Mouse (Mus musculus) 3134 (cell line): Measurements from ENCODE around the gene Zfp346.
A peak's percentile ranks its signal among the peaks of the same experiment; 100 is the strongest.

Experiments
- DNase-seq: peaks from one replicate; pipeline ENCODE4 v3.0.0-alpha.2; 2011; ENCODE audit warnings: low spot score; ENCODE audit not compliant: insufficient read length; ENCODE audit errors: extremely low read depth

Gene Zfp346

DNA sequence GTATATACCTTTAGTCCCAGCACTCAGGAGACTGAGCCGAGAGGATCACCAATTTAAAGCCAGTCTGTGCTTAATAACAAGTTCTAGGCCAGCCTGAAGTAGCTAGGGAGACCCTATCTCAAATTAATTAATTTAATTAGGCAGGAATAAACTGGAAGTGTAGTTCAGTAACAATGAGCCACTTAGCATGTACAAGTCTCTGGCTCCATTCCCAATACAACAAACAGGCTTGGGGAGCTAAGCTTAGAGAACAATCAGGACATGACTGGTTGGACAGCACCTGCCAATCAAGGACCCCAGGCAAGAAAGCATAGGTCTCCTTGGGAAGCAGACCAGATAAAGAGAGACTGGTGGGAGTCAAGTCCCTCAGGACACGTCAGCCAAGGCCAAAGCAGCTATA lies 35.2 kb downstream of the Zfp346 start:
- no peak for DNase-seq

DNA sequence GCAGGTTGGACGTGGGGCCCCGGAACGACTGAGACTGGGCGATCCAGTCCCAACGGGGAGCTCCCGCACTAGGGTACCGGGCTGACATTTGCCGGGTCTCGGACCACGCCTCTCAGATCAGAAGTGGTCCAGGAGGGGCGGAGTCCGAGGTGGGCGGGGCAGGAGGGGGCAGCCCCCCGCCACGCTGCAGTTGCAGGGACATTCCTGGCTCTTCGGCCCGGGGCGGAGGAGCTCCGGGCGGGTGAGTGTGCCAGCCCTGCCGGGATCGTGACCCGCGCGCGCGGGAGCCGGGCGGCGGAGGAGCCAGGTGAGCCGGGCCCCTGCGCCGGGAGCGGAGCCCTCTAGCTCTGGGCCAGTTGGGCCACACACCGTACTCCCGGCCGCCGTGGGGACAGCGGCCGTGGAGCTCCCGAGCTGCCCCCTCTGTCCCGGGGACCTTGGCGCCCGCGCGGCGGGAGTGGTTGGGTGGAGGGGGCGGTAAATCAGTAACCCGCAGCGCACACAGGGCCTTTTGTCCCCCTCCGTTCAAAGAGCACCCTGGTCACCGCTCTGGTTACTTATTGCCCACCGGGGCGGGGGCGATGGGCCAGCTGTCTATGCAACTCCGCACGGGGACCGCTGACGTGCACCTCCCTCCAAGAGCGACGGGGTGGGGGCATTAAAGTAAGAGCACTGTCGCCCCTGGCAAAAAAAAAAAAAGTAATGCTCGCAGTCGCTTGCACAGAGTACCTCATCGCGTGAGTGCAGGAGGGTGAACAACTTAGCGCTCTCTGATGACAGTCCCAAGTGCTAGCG lies 47.7 kb downstream of the Zfp346 start, which contains the start of gene Fgfr4:
Gene Fgfr4, plus strand, starts transcription at position 20 of the 795 bp plus-strand sequence.
- DNase-seq, result no peak

DNA sequence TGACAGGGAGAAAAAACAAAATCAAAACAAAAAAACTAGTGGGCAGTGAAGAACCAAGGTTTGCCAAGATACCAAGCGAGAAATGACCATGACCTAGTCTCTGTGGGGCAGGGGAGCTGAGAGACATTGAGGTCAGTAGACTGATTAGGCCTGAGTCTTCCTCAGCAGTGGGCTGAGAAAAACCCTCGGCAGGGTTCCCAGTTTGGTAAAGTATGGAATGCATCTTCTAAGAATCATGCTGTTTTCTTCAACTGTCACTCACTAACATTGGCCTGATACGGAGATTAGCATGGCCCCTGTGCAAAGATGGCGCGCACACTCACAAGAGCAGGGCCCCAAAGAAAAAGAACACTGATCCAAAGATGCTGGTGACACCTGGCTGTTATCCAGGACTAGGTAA lies 48.8 kb downstream of the Zfp346 start:
- no peak for DNase-seq

DNA sequence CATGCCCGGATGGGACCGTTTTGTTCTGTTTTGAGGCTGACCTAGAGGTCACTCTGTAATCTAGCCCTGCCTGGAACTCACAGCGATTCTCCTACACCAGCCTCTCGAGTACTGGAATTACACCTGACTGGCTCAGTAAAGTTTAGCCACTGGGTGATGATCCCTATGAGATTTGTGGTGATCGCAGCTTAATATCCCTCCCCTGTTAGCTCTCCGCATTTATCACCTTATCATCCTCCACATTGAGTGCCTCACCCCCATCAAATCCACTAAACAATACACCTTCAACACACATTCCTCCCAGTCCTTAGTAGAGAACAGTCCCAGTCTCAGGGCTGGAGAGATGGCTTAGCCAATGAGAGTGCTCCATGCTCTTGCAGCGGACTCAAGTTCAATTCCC lies 57.3 kb downstream of the Zfp346 start:
- DNase-seq, result no peak

DNA sequence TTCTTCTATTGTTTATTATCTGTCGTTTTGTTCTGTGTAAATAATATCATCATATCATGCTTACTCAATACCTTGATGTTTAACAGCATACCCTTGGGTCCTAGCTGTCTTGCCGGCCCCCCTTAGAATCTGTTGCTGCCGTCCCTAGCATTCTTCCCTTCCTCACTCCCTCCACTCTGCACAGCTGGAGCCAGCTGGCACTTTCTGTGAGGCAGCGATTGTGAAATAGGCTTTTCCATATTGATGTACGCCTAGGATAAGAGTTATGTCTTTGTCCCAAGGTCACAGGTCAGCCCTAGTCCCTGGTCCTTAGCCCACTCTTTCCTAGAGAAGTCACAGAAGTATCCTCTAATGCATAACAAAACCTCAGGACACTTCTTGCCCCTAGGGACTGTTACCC lies 58.4 kb downstream of the Zfp346 start:
- DNase-seq, result no peak

DNA sequence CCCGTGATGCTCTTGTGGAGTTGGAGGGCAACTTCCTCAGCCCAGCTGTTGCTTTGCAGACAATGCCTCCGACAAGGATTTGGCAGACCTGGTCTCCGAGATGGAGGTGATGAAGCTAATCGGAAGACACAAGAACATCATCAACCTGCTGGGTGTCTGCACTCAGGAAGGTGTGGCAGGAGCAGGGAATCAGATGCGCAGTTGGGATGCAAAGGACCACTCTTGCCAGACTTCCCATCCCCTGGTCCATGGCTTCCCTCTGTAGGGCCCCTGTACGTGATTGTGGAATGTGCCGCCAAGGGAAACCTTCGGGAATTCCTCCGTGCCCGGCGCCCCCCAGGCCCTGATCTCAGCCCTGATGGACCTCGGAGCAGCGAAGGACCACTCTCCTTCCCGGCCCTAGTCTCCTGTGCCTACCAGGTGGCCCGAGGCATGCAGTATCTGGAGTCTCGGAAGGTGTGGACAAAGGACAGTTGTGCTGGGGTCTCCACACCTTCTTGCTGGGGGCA lies 60.8 kb downstream of the Zfp346 start:
- no peak for DNase-seq

DNA sequence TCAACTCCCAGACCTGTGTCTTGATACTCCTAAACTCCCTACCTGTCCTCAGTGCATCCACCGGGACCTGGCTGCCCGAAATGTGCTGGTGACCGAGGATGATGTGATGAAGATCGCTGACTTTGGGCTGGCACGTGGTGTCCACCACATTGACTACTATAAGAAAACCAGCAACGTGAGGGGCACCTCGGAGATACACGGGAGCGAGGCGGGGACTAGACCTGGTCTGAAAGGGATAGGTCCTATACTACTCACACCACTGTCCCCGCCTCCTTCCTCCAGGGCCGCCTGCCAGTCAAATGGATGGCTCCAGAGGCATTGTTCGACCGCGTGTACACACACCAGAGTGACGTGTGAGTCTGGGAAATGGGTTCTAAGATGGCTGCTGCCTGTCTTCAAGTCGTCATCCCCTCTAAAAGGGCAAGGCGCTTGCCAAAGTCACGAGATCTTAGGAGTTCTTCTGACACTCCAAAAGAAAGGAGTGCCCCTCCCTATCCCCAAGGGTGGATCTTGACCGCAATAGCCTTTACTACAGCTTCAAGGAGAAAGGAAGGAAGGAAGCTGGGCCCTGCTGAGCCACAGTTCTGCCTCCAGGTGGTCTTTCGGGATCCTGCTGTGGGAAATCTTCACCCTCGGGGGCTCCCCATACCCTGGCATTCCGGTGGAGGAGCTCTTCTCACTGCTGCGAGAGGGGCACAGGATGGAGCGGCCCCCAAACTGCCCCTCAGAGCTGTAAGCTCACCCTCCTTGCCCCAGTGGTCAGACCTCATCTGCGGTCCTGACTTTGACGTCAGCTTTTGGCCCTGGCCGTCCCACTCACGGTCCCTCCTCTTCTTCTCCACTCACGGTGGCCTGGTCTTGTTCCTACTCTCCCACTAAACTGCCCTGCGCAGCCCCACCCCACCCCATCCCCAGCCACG lies 62.0 kb downstream of the Zfp346 start:
- DNase-seq, result no peak

DNA sequence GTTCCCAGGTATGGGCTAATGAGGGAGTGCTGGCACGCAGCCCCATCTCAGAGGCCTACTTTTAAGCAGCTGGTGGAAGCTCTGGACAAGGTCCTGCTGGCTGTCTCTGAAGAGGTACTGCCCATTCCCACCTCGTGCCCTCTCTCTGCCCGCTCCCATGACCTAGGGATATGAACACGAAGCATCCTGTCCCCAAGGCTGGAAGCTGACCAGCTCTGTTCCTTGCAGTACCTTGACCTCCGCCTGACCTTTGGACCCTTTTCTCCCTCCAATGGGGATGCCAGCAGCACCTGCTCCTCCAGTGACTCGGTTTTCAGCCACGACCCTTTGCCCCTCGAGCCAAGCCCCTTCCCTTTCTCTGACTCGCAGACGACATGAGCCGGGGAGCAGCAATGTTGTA lies 62.7 kb downstream of the Zfp346 start:
- no peak for DNase-seq

DNA sequence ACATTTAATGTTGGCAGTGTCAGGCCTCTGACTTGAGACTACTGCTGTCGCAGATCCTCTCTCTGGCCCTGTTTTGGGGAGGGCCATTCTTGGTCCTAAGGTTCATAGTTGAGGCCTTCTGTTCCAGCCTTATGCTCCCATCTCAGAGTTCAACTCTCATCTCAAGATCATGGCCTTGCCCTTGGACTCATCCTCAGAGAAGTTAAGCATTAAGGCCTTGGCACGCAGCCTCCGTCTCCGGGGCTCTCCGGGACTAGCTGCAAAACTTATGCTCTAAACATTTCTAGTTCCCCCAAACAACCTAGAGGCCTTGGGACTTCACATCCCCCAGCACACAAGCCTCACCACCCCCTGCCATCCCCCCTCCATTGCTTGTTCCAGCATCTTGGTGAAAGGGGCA lies 63.1 kb downstream of the Zfp346 start:
- DNase-seq, result no peak

DNA sequence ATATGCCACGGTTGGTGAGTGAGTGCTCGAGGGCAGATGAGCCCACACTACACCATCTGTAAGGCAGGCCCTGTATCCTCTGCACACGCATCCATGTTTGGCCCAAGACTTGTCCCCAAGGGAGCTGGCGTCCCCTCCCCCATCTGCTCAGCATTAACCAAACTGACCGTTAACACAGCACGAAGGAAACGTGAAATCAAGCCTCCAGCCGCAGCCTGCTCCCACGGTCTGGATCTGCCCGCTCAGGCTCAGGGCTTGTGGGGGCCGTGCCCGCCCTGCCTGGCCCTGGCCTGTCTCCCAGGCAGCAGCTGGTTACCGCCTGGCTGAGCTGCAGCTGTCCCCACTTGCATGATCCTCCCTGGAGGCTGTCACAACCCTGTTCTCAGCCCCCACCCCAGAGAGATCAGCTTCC lies 63.9 kb downstream of the Zfp346 start:
- DNase-seq, result no peak

DNA sequence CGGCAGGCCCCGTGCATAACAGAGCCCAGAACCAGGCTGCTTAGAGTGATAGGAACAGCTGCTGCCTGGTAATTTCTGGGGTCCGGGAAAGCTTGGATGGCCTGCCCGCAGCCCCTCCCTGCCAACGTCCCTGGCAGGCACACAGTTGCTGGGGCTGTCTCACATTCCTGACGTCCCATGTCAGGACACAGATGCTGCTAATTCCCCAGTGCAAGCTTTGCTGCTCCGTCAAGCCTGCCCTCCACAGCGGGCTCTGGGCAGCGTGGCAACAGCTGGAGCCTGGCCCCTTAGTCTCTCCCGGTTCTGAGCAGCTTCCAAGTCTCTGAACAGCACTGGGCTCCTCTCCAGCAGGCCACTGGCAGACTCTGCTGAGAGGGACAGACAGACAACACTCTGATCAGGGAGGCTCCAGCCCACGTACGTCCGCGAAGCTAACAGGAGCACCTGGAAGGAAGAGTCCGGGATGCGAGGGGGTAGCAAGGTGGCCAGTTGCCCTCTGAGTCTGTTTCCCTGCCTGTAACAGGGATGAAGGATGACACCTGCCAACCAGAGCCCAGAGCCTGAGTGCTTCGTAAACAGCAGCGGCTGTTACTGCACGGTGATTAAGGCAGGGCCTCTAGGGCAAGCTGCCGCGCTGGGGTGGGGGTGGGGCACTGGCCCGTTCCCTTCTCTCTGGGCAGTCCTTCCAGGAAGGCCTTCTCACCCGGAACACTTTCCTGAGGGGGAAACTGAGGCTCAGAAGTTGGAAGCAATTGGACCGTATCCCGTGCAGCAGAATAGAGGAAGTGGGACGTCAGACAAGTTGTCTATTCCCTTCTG lies 66.6 kb downstream of the Zfp346 start:
- no peak for DNase-seq

DNA sequence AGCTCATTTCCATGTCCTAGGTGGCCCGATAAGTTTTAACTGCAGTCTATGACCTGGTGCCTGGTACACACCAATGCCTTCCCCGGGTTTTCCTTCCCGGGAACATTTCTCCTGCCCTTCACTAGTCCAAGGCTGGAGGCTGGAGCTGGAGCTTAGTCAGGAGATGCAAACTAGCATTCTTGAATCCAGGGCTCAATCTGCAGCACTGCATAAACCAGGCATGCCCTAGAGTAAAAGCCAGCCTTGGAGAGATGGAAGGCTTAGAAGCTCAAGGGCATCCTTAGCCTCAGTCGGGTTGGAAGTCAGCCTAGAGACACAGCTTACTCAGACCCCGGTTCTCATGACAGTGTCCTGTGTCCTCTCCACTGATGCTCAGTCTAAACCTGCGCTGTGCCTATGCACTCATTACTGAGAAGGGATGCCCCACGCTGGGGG lies 67.2 kb downstream of the Zfp346 start:
- DNase-seq, result no peak

DNA sequence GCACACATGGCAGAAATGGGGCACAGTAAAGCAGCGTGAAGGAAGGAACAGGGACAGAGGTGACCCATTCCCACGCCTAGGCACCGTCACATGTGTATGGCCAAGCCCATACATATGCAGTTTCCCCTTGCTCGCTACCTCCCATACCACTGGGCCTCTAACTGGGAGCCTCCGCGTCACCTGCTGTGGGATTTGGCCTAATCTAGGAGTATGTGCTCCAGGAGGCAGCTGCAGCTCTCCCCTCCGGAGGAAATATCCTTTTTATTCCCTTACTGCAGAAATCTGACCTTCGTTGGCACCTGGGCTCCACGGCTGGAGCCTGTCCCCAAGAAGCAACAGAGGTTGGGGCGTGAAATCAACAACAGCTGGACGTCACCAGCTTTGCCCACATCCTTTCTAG lies 69.2 kb downstream of the Zfp346 start:
- no peak for DNase-seq

DNA sequence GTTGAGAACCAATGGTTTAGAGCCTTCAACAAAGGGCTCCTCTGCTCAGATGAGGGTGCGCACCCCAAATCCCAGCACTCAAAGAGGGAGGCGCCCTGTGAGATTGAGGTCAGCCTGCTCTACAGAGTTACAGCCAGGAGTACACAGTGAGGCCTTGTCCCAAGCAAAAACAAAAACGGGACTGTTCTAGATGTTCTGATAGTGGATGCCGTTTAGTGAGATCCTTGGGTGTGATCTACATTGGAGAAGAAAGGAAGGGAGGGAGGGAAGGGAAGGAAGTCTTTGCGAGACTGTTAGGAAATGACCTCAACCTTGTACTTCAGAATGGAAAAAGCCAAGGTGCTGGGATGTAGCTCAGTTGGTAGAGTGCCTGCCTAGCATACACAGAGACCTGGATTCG lies 71.2 kb downstream of the Zfp346 start:
- no peak for DNase-seq

DNA sequence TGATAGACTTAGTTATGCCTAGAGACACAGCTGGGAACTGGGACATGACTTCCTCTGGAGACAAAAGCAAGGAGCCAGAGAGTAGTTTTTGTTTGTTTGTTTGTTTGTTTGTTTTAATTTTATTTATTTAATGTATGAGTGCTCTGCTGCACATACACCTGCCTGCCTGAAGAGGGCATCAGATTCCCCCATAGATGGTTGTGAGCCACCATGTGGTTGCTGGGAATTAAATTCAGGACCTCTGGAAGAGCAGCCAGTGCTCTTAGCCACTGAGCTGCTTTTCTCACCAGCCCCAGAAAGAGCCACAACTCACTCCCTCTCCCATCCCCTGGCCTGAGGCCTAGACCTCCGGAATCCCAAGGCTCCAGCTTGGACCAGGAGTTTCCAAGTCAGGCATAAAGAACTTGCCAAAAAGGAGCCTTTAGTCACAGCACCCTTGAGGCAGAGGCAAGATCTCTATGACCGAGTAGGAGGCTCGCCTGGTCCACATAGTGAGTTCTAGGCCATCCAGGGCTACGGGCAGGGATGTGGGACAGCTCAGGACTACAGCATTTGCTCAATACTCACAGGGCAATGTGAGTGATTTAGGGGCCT lies 72.9 kb downstream of the Zfp346 start:
- DNase-seq, result no peak

DNA sequence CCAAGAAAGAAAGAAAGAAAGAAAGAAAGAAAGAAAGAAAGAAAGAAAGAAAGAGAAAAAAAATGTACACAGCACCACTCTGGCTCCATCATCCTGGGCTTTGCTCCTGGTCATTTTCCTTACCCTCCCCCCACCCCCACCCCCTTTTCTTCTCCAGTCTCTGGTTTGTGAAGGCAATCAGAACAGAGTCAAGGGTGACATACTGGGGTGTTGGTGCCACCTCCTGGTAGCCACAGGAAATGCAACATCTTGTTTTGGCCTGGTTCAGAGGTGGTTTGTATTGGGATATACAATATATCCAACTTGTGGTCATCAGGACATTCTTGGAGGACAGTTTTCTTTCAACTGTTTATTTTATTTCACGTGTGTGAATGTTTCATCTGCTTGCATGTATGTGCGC lies 73.4 kb downstream of the Zfp346 start:
- peak; percentile 32 for DNase-seq

DNA sequence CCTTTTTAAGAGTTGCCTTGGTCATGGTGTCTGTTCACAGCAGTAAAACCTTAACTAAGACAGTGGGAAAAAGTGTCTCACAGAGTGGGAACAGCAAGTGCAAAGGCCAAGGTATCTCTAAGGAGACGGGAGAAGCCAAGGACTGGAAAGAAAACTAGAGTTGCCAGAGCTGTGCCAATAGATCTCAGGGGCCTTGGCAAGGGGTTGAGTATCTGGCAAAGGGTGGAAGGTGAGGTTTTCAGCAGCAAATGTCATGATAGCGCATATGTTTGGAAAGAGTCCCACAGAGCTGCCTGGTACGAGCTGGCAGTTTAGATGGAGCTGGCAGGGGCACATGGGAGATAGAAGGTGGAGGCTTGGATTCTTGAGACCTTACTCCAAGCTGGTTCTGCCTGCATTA lies 74.5 kb downstream of the Zfp346 start:
- DNase-seq, result no peak

DNA sequence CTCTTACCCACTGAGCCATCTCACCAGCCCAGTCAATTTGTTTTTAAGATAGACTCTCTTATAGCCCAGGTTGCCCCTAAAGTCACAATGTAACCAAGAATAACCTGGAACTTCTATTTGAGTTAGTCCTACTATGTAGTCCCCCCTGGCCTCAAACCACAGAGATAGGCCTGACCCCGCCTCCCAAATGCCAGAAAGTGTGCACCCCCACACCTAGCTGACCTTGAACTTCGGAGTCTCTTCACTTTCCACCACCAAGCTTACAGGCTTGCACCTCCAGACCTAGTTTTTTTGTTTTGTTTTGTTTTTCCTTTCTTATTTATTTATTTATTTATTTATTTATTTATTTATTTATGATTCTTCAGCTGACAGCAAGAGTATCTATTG lies 76.7 kb downstream of the Zfp346 start:
- DNase-seq, result no peak

DNA sequence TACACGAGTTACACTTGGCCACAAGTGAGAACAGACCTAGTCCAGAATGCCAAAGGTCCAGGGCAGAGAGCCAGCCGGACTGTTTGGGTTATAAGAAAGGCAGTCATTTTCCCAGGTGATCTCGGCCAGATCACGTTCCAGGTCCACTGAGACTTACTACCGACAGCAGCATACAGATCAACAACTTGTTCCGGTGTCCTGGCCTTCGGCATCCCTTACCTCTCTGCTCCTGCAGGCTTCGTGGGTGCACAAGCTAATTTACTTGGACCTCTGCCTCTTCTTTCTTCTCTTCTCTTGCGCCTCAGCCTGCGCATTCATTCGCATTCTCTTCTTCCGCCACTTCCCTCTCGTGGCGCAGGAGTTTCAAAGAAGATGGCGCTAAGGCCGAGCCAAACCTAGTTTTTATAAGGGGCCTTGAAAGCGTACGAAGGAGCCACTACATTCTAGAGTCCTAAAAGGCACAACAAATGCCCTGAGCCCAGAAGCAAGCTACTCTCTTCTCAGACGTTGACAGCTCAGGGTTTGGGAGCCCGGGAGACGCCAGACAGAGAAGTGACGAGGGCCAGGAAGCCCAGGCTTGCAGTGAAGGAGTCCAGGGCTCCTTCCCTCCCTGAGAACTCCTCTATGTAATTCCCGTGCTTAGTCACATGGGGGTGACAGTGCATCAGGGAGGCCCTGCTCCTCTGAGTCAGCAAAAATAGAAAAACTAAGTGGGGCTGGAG lies 77.2 kb downstream of the Zfp346 start:
- DNase-seq, result no peak

DNA sequence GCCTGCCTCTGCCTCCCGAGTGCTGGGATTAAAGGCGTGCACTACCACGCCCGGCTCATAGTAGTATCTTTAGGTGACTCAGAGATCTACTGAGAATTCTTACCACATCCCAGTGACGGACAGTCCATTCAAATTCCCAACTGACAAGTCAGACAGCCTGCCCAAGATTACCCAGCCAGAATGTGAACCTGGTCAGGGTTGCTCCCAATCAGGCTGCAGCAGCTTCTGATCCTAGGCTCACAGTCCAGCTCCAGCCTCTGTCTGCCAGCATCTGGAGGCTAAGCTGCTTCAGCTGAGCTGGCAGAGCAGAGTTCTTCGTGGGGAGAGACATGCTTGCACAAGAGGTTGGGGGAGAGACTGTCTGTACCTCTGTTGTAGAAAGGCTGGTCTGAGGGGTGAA lies 78.3 kb downstream of the Zfp346 start:
- peak; percentile 63 for DNase-seq
